Mouse (Mus musculus): ENCODE data around the gene Enoph1. TPM values are rescaled to one million over a fixed set of nuclear protein-coding genes. Genes with fewer than 3 reads are reported as not detected.

The Enoph1 gene
- polyA plus RNA-seq, 1 experiment from 2014 or later: 50.8 TPM

GRCm38 (mm10) chr5:100085097-100085496 is 45.3 kb downstream of the Enoph1 start:
- TF ChIP-seq CTCF (IDR thresholded peaks at IDR 0.05; ENCODE audit: low read depth): no peak
- Histone ChIP-seq H3K4me3 (ENCODE audit: low read depth, low read length) (no peak overlapping the region), H3K27me3 (ENCODE audit: insufficient read depth, low read length) (no peaks in the 10 kb centered on the region), H3K4me1 (ENCODE audit: insufficient read depth) (peaks cover 13% of the 10 kb centered on the region), H3K9ac (no peak overlapping the region), H3K9me3 (ENCODE audit: low read depth, low read length) (no peaks in the 10 kb centered on the region), H3K27ac (ENCODE audit: low read depth) (no peak overlapping the region), H3K4me2 (no peak overlapping the region), H3K36me3 (ENCODE audit: insufficient read depth) (no peaks in the 10 kb centered on the region)
- WGBS: 31% methylated on average over 8 of the region's 8 CpGs
- ATAC-seq (ENCODE audit: insufficient read depth): peak; percentile 51; the same call in 1 of the 2 replicates
- peak; percentile 92 for DNase-seq

- no peak for TF ChIP-seq CTCF (IDR thresholded peaks at IDR 0.05; ENCODE audit: low read depth)
- no peak overlapping the region for H3K9ac ChIP-seq
- H3K27ac ChIP-seq (ENCODE audit: low read depth): no peak overlapping the region
- H3K4me3 ChIP-seq (ENCODE audit: low read depth, low read length): no peak overlapping the region
- H3K9me3 ChIP-seq (ENCODE audit: low read depth, low read length): no peaks in the 10 kb centered on the region; the same call in 1 of the 2 replicates
- no peaks in the 10 kb centered on the region for H3K27me3 ChIP-seq (ENCODE audit: insufficient read depth, low read length)
- 21% methylated on average over 12 of the region's 12 CpGs for WGBS
- no peaks in the 10 kb centered on the region for H3K36me3 ChIP-seq (ENCODE audit: insufficient read depth)
- ATAC-seq (ENCODE audit: insufficient read depth) (peak; percentile 49; the same call in 1 of the 2 replicates), DNase-seq (peak; percentile 77)
- H3K4me2 ChIP-seq: peak overlapping the region; percentile 31; the same call in 1 of the 2 replicates
- H3K4me1 ChIP-seq (ENCODE audit: insufficient read depth): peaks cover 9% of the 10 kb centered on the region; the same call in 1 of the 2 replicates
Observed at GRCm38 (mm10) chr5:100090515-100091262, 50.9 kb downstream of the Enoph1 start.

- H3K9ac ChIP-seq: no peak overlapping the region
Observed at GRCm38 (mm10) chr5:100091263-100091594, 51.4 kb downstream of the Enoph1 start.

GRCm38 (mm10) chr5:100091602-100092001 is 51.8 kb downstream of the Enoph1 start:
- no peaks in the 10 kb centered on the region for H3K27me3 ChIP-seq (ENCODE audit: insufficient read depth, low read length)
- peaks cover 9% of the 10 kb centered on the region; the same call in 1 of the 2 replicates for H3K4me1 ChIP-seq (ENCODE audit: insufficient read depth)
- 10% methylated on average over 17 of the region's 17 CpGs for WGBS
- no peak for TF ChIP-seq CTCF (IDR thresholded peaks at IDR 0.05; ENCODE audit: low read depth)
- H3K27ac ChIP-seq (ENCODE audit: low read depth): no peak overlapping the region
- H3K36me3 ChIP-seq (ENCODE audit: insufficient read depth): no peaks in the 10 kb centered on the region
- peak overlapping the region; percentile 31 for H3K4me2 ChIP-seq
- no peak overlapping the region for H3K9ac ChIP-seq
- H3K4me3 ChIP-seq (ENCODE audit: low read depth, low read length): no peak overlapping the region
- H3K9me3 ChIP-seq (ENCODE audit: low read depth, low read length): no peaks in the 10 kb centered on the region; the same call in 1 of the 2 replicates
- ATAC-seq (ENCODE audit: insufficient read depth) (peak; percentile 49; the same call in 1 of the 2 replicates), DNase-seq (peak; percentile 50)

More at GRCm38 (mm10) chr5:100091263-100091594, 51.4 kb downstream of the Enoph1 start:
- Histone ChIP-seq H3K36me3 (ENCODE audit: insufficient read depth) (no peaks in the 10 kb centered on the region), H3K4me3 (ENCODE audit: low read depth, low read length) (no peak overlapping the region), H3K4me2 (peak overlapping the region; percentile 31), H3K27ac (ENCODE audit: low read depth) (no peak overlapping the region), H3K4me1 (ENCODE audit: insufficient read depth) (peaks cover 9% of the 10 kb centered on the region; the same call in 1 of the 2 replicates), H3K9me3 (ENCODE audit: low read depth, low read length) (no peaks in the 10 kb centered on the region; the same call in 1 of the 2 replicates), H3K27me3 (ENCODE audit: insufficient read depth, low read length) (no peaks in the 10 kb centered on the region)
- DNase-seq (no peak), ATAC-seq (ENCODE audit: insufficient read depth) (no peak)
- WGBS: 34% methylated on average over 10 of the region's 10 CpGs
- TF ChIP-seq CTCF (IDR thresholded peaks at IDR 0.05; ENCODE audit: low read depth): no peak

- Histone ChIP-seq H3K27ac (ENCODE audit: low read depth) (no peak overlapping the region), H3K9me3 (ENCODE audit: low read depth, low read length) (no peaks in the 10 kb centered on the region; the same call in 1 of the 2 replicates), H3K4me3 (ENCODE audit: low read depth, low read length) (no peak overlapping the region), H3K27me3 (ENCODE audit: insufficient read depth, low read length) (no peaks in the 10 kb centered on the region), H3K36me3 (ENCODE audit: insufficient read depth) (no peaks in the 10 kb centered on the region), H3K4me2 (no peak overlapping the region), H3K4me1 (ENCODE audit: insufficient read depth) (no peaks in the 10 kb centered on the region), H3K9ac (no peak overlapping the region)
- TF ChIP-seq CTCF (IDR thresholded peaks at IDR 0.05; ENCODE audit: low read depth): no peak
- DNase-seq: no peak
- WGBS: 58% methylated on average over 5 of the region's 5 CpGs
- no peak for ATAC-seq (ENCODE audit: insufficient read depth)
Observed at GRCm38 (mm10) chr5:100096955-100097354, 57.2 kb downstream of the Enoph1 start.

GRCm38 (mm10) chr5:100097967-100098366 is 58.2 kb downstream of the Enoph1 start:
- no peaks in the 10 kb centered on the region; the same call in 1 of the 2 replicates for H3K9me3 ChIP-seq (ENCODE audit: low read depth, low read length)
- no peaks in the 10 kb centered on the region for H3K4me1 ChIP-seq (ENCODE audit: insufficient read depth)
- no peaks in the 10 kb centered on the region for H3K36me3 ChIP-seq (ENCODE audit: insufficient read depth)
- H3K4me2 ChIP-seq: no peak overlapping the region
- H3K4me3 ChIP-seq (ENCODE audit: low read depth, low read length): no peak overlapping the region
- ATAC-seq (ENCODE audit: insufficient read depth) (no peak), DNase-seq (no peak)
- H3K27me3 ChIP-seq (ENCODE audit: insufficient read depth, low read length): no peaks in the 10 kb centered on the region
- no peak for TF ChIP-seq CTCF (IDR thresholded peaks at IDR 0.05; ENCODE audit: low read depth)
- no peak overlapping the region for H3K9ac ChIP-seq
- 91% methylated on average over 4 of the region's 4 CpGs for WGBS
- no peak overlapping the region for H3K27ac ChIP-seq (ENCODE audit: low read depth)

- no peak for ATAC-seq (ENCODE audit: insufficient read depth)
- Histone ChIP-seq H3K4me1 (ENCODE audit: insufficient read depth) (no peaks in the 10 kb centered on the region), H3K27ac (ENCODE audit: low read depth) (no peak overlapping the region), H3K4me2 (no peak overlapping the region), H3K9me3 (ENCODE audit: low read depth, low read length) (no peaks in the 10 kb centered on the region), H3K4me3 (ENCODE audit: low read depth, low read length) (no peak overlapping the region), H3K27me3 (ENCODE audit: insufficient read depth, low read length) (no peaks in the 10 kb centered on the region), H3K9ac (no peak overlapping the region), H3K36me3 (ENCODE audit: insufficient read depth) (no peaks in the 10 kb centered on the region)
- no peak for TF ChIP-seq CTCF (IDR thresholded peaks at IDR 0.05; ENCODE audit: low read depth)
- peak; percentile 14 for DNase-seq
- 89% methylated on average over 1 of the region's 1 CpGs for WGBS
Observed at GRCm38 (mm10) chr5:100102395-100102794, 62.6 kb downstream of the Enoph1 start.

Data from lung, embryonic 14.5 days (tissue).